Mouse (Mus musculus) embryonic facial prominence, embryonic 13.5 days (tissue): ENCODE measurements around the gene Reep3. TPM values are rescaled to one million over a fixed set of nuclear protein-coding genes. Genes with fewer than 3 reads are reported as not detected.

Source experiments
- polyA plus RNA-seq: library from polyadenylated mRNA; unstranded; fragments of >200 nt; fragmentation: Nextera tagmentation; extraction: Ambion mirVana; gene quantifications from 2 replicates; pipeline ENCODE4 v1.2.1, GENCODE M21; 2015

Gene Reep3
- polyA plus RNA-seq, 1 experiment from 2014 or later: 46.3 TPM

Other genes with a start within 250 kb of the Reep3 start
- 50.7 and 53.0 TPM in 2 replicates for gene Jmjd1c, start 820 bp downstream of the Reep3 start, polyA plus RNA-seq
- gene Nrbf2, start 188.4 kb upstream of the Reep3 start, polyA plus RNA-seq: 38.5 and 38.9 TPM in 2 replicates